Mouse (Mus musculus) ovary, adult 2 months (tissue): Measurements from ENCODE around the gene Notch2. TPM values are rescaled to one million over a fixed set of nuclear protein-coding genes. Genes with fewer than 3 reads are reported as not detected.

Source experiments
- polyA plus RNA-seq: library from polyadenylated mRNA; depleted of rRNA; stranded (reverse); fragments of >200 nt; gene quantifications from 2 replicates; pipeline ENCODE4 v1.2.3, GENCODE M21; 2012; rRNA removed

Notch2 gene
- polyA plus RNA-seq = 49.1 and 54.3 TPM in 2 replicates

DNA sequence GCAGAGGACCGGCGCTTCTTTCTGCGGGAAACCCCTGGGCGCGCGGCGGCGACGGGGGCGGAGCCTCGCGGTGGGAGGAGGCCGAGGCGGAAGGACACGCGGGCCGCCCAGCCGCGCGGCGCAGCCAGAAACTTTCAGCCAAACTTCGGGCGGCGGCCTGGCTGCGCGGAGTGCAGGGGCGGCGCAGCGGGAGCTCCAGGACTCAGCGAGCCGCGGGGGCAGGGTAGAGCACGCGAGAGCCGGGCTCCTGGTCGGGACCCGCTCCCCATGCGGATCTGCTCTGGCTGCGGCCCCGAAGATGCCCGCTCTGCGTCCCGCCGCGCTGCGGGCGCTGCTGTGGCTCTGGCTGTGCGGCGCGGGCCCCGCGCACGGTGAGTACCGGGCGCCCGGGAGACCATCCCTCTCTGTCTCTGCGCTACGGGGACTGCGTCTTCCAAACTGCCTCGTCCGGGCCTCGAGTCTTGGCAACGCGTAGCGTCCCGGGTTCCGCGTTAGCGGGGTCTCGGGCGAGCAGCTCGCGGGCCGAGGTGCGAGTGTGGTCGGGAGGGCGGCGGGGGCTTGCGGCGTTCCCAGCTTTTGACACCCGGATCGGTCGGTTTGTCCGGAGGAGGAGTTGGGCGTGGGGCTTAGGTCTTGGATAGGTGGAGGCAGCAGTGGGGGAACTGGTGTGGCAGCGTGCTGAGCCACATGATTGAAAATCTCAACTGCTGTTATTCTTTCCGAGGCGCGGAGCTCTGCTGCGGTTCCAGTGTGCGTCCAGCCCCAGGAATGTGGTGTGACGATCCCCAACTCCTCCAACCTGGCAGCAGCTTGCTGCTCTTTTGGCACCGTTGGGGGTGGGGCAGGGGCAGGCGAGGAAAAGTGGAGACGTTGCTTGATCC is at the start of gene Notch2:
Notch2 (plus strand) TSS at position 127 of the 881 bp plus-strand sequence.

DNA sequence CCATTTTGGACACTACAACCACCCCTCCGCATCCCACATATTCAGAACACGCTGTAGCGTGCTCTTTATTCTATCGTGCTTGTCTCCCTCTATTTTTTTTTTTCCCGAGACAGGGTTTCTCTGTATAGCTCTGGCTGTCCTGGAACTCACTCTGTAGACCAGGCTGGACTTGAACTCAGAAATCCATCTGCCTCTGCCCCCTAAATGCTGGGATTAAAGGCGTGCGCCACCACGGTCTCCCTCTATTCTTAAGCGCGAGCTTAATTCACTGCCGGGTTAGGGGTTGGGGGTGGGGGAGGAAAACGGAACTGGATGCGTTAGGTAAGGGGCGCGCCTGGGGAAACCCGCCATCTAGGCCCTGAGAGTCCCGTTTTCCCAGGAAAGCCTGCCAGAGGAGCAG is 147.0 kb downstream of the Notch2 start, which contains the start of gene Adam30:
Adam30 (plus strand) TSS at position 301 of the 400 bp plus-strand sequence.

Other genes starting within 250 kb of the Notch2 start
- 14.0 and 17.8 TPM in 2 replicates for gene Pde4dip, start 124.8 kb upstream of the Notch2 start, polyA plus RNA-seq
- gene Sec22b, start 112.3 kb upstream of the Notch2 start, polyA plus RNA-seq = 39.9 and 43.7 TPM in 2 replicates
- not detected in 2 replicates for gene Adam30, start 147.1 kb downstream of the Notch2 start, polyA plus RNA-seq
- gene Reg4, start 208.6 kb downstream of the Notch2 start, polyA plus RNA-seq = not detected in 2 replicates